Mouse (Mus musculus) left cerebral cortex, adult 2 months (tissue): Measurements from ENCODE around the gene Aktip. TPM values are rescaled to one million over a fixed set of nuclear protein-coding genes. Genes with fewer than 3 reads are reported as not detected.
A peak's percentile ranks its signal among the peaks of the same experiment; 100 is the strongest.

Experiments used
- DNase-seq, 2 experiments: peaks; one replicate each; pipeline ENCODE4 v3.0.0; 2021 to 2022; ENCODE audit warnings: low spot score in 2 of 2, mixed read lengths in 1 of 2; ENCODE audit errors: extremely low spot score in 1 of 2
- H3K27ac ChIP-seq: fragments of 200-600 bp; 2 replicates; pipeline ENCODE4 v1.8.1; 2022
- H3K4me3 ChIP-seq: fragments of 200-600 bp; 2 replicates; pipeline ENCODE4 v1.8.1; 2022
- CTCF ChIP-seq: fragments of 200-600 bp; IDR thresholded peaks from 2 replicates; pipeline ENCODE4 v1.8.1; 2022; ENCODE audit warnings: antibody characterized with exemption, mild to moderate bottlenecking, moderate library complexity
- intact Hi-C: fragments of 180-260 bp; cut with DNase I; formaldehyde crosslinking; loops from one replicate; pipeline ENCODE4 v1.15.1; 2025
- total RNA-seq, 2 experiments: library from RNA; stranded (reverse); gene quantifications; 2 replicates each; pipeline ENCODE4 v1.2.3; 2021

Aktip gene
- total RNA-seq, 2 experiments from 2014 or later = 120 to 121 TPM

DNA sequence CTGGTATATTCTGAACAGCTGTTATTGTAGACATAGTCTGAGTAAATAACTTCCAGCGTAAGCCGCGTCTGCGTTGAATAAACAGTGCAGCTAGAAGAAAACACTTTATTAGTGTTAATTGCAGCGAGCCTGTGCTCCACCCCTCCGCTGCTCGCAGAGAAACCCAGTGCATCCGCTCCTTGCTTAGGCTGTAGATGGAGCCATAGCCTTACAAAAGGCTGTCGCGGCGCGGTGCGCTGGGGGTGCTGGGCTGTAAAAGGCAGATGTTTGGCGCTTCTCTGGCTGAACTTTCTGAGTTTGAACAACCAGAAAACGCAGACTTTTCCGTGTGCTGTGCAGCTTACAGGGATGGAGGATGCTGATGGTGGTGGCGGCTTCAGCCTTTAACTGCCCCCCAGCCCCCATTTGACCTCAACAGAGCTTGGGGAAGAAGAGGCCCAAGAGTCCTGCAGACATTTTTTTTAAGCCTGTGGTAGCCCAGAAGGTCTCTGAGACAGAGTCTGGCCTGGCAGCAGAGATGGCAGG, 8.9 kb downstream of the Aktip start:
- Histone ChIP-seq H3K27ac (no peak overlapping the region), H3K4me3 (no peak overlapping the region)
- intact Hi-C loops = loop anchor here (10.0 kb wide), 2 partner anchors 294 to 1174 kb away; no protein-coding TSS in a partner anchor
- peak; percentile 83 for TF ChIP-seq CTCF
- peak; percentile 63 to 66 for DNase-seq

DNA sequence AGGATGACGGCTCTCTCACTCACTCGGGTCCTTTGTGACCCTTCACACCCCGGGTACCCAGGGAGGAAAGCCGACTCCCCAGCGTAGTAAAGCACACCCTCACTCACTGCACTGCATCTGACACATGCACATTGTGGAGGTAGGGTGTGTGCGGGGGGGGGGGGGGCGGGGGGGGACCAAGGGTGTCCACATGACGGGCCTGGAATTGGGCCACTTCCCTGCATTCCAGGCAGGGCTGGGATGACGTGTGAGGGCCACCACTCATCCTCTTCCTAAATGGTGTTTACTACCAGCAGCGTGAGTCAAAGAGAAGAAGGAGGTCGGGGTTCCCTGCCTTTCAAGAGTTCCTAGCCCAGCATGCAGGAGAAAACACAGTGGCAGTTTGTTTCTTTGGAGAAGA, 11.6 kb downstream of the Aktip start:
- Histone ChIP-seq H3K27ac (no peak overlapping the region), H3K4me3 (no peak overlapping the region)
- no peak for TF ChIP-seq CTCF
- no peak for DNase-seq
- intact Hi-C loops = loop anchor here (10.0 kb wide), 3 partner anchors 607 to 1807 kb away; no protein-coding TSS in a partner anchor

DNA sequence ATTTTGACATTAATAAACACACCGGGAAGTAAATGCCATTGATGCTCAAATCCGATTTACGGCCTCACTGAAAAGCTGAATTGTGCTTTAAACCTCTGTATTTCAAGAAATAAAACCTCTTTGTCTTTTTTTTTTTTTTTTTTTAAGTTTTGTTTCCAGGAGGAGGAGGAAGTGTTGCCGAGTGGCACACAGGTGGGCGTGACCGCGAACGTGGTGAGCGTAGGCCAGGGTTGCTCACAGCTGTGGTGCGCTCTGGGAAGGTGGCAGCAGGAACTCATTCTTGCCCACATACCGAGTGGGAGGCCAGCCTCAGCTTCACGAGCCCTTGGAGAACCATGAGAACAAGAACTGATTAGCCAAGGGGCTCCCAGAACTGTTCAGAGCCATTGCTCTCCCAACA, 13.4 kb downstream of the Aktip start:
- no peak for DNase-seq
- no peak overlapping the region for H3K27ac ChIP-seq
- no peak overlapping the region for H3K4me3 ChIP-seq
- intact Hi-C loops = loop anchor here (10.0 kb wide), 3 partner anchors 608 to 1808 kb away; no protein-coding TSS in a partner anchor
- TF ChIP-seq CTCF = no peak

DNA sequence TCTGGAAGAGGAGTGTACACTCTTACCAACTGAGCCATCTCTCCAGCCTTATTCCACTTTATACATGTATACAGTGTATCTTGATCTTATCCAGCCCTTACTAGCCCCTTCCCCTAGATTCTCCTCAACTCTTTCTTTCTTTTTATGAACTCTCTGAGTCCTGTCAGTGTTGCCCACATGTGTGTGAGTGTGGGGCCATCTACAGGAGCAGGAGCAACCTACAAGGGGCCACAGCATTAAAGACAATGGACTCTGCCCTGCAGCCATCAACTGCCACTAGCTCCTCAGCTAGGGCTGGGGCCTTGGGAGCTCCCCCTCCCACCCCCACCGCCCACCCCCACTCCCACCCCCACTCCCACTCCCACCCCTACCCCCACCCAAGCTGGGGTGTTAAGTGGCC, 22.1 kb downstream of the Aktip start:
- no peak overlapping the region for H3K27ac ChIP-seq
- DNase-seq = no peak
- no peak overlapping the region for H3K4me3 ChIP-seq
- no peak; the same call in none of the 2 replicates for TF ChIP-seq CTCF
- intact Hi-C loops = no loop called here

DNA sequence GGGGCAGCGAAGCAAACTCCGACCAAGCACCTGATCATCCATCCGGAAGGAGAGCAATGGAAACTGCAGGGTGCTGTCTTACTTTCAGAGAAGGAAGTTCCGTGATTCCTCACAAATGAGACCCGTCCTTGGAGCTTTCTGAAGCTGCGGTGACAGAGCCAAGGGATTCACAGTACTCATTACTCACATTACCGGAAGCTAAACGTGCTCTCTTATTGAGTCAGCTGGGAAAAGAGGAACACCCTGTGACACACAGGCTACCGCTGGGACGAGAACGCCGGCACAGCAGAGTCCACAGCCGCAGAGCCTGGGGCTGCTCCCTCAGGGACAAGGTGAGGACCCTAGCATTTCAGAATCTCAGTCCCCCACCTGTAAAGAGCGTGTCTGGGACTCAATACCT, 23.6 kb downstream of the Aktip start:
- no peak for DNase-seq
- no peak overlapping the region for H3K27ac ChIP-seq
- H3K4me3 ChIP-seq = no peak overlapping the region
- TF ChIP-seq CTCF = no peak
- intact Hi-C loops = no loop called here

DNA sequence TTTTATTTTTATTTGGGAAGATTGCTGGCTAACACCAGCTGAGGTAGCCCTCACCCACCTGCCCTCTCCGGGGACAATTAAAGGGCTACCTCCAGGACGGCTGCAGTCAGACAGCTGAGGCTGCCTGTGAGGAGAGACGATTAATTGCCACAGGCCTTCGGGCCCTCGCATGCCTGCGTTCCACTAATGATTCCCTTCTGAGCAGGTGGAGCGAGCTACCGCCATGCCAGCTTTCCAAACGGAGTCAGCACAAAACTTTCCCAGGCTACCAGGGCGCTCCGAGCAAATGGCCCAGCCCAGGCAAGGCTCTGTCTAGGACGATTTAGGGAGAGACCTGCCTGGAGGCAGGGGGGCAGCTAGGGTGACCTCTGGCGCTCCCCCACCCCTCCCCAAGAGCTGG, 28.2 kb downstream of the Aktip start:
- intact Hi-C loops = no loop called here
- Histone ChIP-seq H3K4me3 (no peak overlapping the region), H3K27ac (no peak overlapping the region)
- DNase-seq = no peak
- no peak for TF ChIP-seq CTCF

DNA sequence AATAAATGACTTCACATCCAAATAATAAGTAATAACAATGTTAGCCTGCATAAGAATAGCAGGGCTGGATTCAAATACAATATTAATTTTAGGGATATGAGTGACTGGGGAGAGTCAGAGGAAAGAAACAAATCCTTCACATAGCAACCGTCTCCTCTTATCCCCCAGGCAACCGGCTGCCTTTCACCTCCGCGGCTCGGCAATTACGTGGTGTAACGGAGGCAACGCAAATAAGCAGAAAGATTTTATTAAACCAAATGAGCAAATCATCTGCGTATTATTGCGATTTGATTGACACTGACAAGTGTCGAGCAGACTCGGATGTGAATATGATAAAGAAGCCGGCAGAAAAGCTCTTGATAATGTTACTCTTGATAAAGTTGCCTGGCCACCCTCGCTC, 28.9 kb downstream of the Aktip start:
- H3K27ac ChIP-seq = no peak overlapping the region
- peak overlapping the region; percentile 14; the same call in 1 of the 2 replicates for H3K4me3 ChIP-seq
- TF ChIP-seq CTCF = no peak
- DNase-seq = no peak
- intact Hi-C loops = no loop called here

DNA sequence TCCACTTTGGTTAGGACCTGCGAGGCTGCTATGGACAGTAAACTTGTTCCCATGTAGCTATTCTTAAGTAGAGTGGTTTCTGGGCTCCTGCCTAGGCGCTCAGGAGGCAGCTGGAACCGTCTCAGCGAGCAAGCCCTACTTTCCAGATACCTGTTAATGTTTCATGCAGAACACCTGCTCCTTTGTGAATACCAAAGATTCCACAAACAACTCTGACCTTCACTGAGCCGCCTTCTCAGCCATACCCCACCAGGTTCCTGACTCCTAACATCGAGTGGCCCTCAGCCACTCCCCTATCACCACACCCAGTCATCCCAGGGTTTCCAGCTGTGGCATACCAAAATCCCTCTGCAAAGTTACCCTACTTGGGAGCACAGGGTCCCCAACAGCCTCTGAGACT, 29.6 kb downstream of the Aktip start:
- H3K4me3 ChIP-seq = no peak overlapping the region
- no peak for TF ChIP-seq CTCF
- intact Hi-C loops = no loop called here
- no peak for DNase-seq
- no peak overlapping the region for H3K27ac ChIP-seq

DNA sequence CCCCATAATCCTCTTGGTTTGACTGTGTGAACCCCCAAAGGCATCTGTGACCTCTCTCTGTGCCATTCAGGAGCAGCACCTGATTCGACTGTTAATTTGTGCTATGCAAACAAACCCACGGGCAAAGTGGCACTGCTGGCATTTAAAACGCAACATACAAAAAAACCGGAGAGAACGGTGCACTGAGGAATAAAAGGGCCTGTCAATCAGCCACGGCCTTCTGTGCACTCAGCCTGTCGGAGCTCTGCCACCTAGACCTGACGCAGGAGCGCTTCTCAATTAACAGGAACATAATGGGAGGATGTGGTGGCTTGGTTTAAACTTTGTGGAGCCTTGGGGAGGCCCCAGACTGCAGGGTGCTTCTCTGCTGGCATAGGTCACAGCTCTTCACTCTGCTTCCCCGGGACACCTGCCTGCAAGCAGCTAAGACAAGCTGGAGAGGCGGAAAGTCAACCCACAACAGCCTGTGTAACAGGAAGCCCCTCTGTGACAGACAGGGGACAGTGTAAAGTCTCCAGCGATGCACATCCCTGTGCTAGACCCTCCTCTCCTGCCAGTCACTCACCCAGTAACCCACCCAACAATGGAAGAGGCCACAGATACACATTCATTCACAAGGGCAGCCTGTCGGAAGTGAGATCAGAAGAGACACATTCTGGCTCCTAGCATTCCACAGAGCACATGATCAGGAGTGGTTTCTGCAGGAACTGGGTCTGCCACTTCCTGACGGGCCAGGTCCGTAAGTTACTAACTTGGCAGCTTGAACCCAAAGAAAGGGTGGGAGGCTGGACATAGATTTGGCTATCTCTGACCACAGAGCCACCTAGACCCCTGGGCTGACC, 39.6 kb downstream of the Aktip start:
- Histone ChIP-seq H3K27ac (no peak overlapping the region), H3K4me3 (no peak overlapping the region)
- intact Hi-C loops = no loop called here
- TF ChIP-seq CTCF = no peak
- DNase-seq = no peak

DNA sequence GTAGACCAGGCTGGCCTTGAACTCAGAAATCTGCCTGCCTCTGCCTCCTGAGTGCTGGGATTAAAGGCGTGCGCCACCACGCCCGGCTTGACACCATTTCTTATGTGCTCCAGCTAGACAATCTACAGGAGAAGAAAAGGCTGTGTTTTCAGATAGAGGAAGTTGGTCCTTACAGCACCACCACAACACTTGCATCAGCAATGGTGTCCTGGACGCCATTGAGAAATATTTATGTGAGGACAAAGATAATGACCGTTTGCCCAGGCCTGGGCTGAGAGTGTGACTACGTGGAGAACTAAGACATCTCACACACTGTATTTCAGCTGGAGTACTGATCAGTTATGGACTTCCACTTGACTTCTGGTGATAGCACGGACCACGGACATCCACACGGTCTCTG, 41.2 kb downstream of the Aktip start:
- Histone ChIP-seq H3K27ac (no peak overlapping the region), H3K4me3 (no peak overlapping the region)
- intact Hi-C loops = no loop called here
- no peak for DNase-seq
- no peak for TF ChIP-seq CTCF

DNA sequence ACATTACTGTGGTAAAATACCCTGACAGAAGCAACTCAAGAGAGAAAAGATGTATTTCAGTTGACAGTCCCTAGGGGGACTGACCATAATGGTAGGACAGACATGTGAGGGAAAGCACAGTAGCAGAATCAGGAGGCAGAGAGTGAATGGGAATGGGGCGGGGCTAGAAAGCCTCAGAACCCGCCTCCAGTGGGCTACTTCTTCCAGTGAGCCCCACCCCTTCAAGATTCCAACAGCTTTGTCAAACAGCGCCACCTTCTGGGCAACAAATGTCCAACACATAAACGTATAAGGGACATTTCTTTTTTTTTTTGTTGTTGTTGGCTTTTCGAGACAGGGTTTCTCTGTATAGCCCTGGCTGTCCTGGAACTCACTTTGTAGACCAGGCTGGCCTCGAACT, 45.2 kb downstream of the Aktip start:
- DNase-seq = no peak
- intact Hi-C loops = no loop called here

DNA sequence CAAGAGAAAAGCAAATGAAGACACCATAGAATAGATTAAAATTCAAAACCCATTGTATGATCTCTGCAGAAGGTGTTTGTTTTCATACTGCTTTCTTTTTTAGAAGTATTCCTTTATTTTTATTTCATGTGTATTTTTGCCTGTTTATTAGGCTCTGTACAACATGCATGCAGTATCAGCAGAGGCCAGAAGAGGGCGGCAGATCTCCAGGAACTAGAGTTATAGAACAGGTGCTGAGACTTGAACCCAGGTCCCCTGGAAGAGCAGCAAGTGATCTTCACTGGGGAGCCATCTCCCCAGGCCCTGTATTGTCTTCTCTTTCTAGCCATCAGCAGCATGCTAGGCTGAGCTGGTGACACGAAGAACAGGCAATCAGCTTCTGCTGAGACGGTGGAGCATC, 45.9 kb downstream of the Aktip start:
- intact Hi-C loops = no loop called here
- Histone ChIP-seq H3K27ac (no peak overlapping the region), H3K4me3 (no peak overlapping the region)
- no peak; the same call in 1 of the 2 replicates for TF ChIP-seq CTCF
- DNase-seq = no peak

More for the DNA sequence above, 45.2 kb downstream of the Aktip start:
- Histone ChIP-seq H3K4me3 (no peak overlapping the region), H3K27ac (no peak overlapping the region)
- peak; percentile 21 for TF ChIP-seq CTCF
